8 mouse cellular contexts compared by ENCODE assay signal in genomic region chr12:44292281-44292680, GRCm38 (mm10). TPM values are rescaled to one million over a fixed set of nuclear protein-coding genes. Genes with fewer than 3 reads are reported as not detected.
DNase-seq lines count a peak whose midpoint lies in the region; ATAC-seq lines count a peak whose summit lies in the region.
"Had no signal": no experiment of that assay in that cellular context is flagged by ENCODE, and none has a peak within 500 bp of the region (broad histone marks: within the 10 kb centered on the region; RNA-seq: fewer than 3 reads in every experiment).

No protein-coding gene starts in this region.

- H3K27ac ChIP-seq in limb, embryonic 10.5 days = no peak overlapping the region
- H3K27ac ChIP-seq: stomach, embryonic 15.5 days had no signal

- H3K9me3 ChIP-seq in limb, embryonic 10.5 days (replicated peaks) = no peaks in the 10 kb centered on the region
- H3K9me3 ChIP-seq: stomach, embryonic 15.5 days had no signal

- no peak overlapping the region for H3K4me3 ChIP-seq in limb, embryonic 10.5 days
- H3K4me3 ChIP-seq: stomach, embryonic 15.5 days had no signal

- H3K27me3 ChIP-seq in limb, embryonic 10.5 days (ENCODE audit: low read depth, poor library complexity, severe bottlenecking) = no peaks in the 10 kb centered on the region
- H3K27me3 ChIP-seq: stomach, embryonic 15.5 days had no signal

- DNase-seq in 416B (ENCODE audit: low read depth) = peak; percentile 77
- DNase-seq in CD4-positive, CD25-positive, alpha-beta regulatory T cell, adult 2 months (ENCODE audit: low read depth, low spot score) = peak; percentile 83
- DNase-seq in brain, embryonic 18.5 days (ENCODE audit: low read depth, low spot score) = peak; percentile 37
- DNase-seq in induced T-regulatory cell, adult 2 months (ENCODE audit: low read depth) = peak; percentile 81
- DNase-seq in limb, embryonic 10.5 days (ENCODE audit: low spot score) = peak; percentile 50

- peak; percentile 71; the same call in 1 of the 2 replicates for ATAC-seq in erythroid progenitor cell, adult 5-6 weeks (replicated peaks; ENCODE audit: low FRiP score, poor library complexity, severe bottlenecking)
- ATAC-seq in neutrophil, adult 5-6 weeks (ENCODE audit: extremely low read depth, insufficient number of reproducible peaks, low FRiP score, poor library complexity, severe bottlenecking) = peak; percentile 80; the same call in 1 of the 2 replicates

- H3K4me1 ChIP-seq in limb, embryonic 10.5 days = no peaks in the 10 kb centered on the region
- H3K4me1 ChIP-seq: stomach, embryonic 15.5 days had no signal

- H3K36me3 ChIP-seq in limb, embryonic 10.5 days = peaks cover 10% of the 10 kb centered on the region

RNA-seq across cellular contexts. Expression of gene Nrcam, which starts 36.4 kb away (rescaled TPM):
- total RNA-seq in erythroid progenitor cell, adult 5-6 weeks (2015; ENCODE audit: low replicate concordance) = not detected in 2 replicates
- 0.15 TPM in 1 of 2 replicates, not detected in the other for total RNA-seq in erythroid progenitor cell, adult 5-6 weeks (2017; ENCODE audit: low replicate concordance)
- 0.82 and 0.91 TPM in 2 replicates for polyA plus RNA-seq in limb, embryonic 10.5 days (2016; fragmentation: Nextera tagmentation; extraction: Ambion mirVana)
- not detected in 2 replicates for total RNA-seq in neutrophil, adult 5-6 weeks (2017)
